Mouse (Mus musculus): ENCODE data around the gene Abcg1.

DNA sequence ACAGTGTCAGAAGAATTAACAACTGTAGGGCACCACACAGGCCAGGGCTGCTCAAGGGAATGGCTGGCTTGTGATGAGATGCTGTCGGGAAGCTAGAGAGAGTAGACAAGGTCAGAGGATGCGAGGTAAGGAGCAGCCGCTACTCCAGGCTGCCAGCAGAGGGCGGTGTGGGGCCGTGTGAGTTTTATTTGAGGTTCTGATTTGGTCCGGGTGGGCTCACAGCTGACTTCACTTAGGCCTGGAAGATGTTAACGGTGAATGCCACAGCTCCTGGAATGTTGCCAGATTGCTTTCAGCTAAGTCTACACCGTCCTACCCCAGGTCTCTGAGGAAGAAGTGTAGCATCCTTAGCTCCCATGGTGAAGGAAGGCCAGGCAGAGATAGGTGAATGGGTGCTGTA is 64.5 kb downstream of the Abcg1 start:
- TF ChIP-seq EP300 (IDR thresholded peaks at IDR 0.05; ENCODE audit: low read depth), result no peak
- peak; percentile 68 for TF ChIP-seq CTCF (IDR thresholded peaks at IDR 0.05; ENCODE audit: low read depth)

Measured in heart, postnatal 0 days (tissue).